Mouse (Mus musculus) left cerebral cortex, postnatal 4 days (tissue): ENCODE results near the gene Ikbip. TPM values are rescaled to one million over a fixed set of nuclear protein-coding genes. Genes with fewer than 3 reads are reported as not detected.
A peak's percentile ranks its signal among the peaks of the same experiment; 100 is the strongest.

Source experiments
- DNase-seq: peaks from one replicate; pipeline ENCODE4 v3.0.0-alpha.2; 2022
- intact Hi-C: fragments of 180-260 bp; cut with DNase I; formaldehyde crosslinking; loops from one replicate; pipeline ENCODE4 v1.15.1; 2025
- total RNA-seq, 2 experiments: library from RNA; stranded (reverse); gene quantifications; 2 replicates each; pipeline ENCODE4 v1.2.3; 2021

Ikbip gene
- total RNA-seq, 2 experiments from 2014 or later: 12.0 to 12.8 TPM

DNA sequence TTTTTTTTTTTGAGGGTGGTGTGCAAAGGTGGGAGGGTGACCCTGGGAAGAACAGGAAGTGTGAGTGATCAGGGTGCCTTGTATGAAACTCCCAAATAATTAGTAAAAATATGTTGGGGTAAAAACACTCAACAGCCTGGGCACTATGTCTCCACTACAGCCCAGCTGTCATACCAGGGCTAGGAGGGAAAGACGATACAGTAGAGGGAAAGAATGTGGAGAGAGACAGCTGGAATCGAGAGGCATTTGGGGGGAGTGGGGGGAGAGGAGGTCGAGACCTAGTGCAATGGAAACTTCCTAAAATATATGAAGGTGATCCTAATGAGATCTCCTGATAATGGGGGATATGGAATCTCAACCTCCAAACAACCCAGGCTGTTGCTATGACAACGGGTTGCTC, 27.1 kb downstream of the Ikbip start:
- intact Hi-C loops: no loop called here

GRCm38 (mm10) chr10:91116958-91117357, 34.2 kb downstream of the Ikbip start:
- intact Hi-C loops: no loop called here

More for the DNA sequence above, 27.1 kb downstream of the Ikbip start:
- DNase-seq: no peak

DNA sequence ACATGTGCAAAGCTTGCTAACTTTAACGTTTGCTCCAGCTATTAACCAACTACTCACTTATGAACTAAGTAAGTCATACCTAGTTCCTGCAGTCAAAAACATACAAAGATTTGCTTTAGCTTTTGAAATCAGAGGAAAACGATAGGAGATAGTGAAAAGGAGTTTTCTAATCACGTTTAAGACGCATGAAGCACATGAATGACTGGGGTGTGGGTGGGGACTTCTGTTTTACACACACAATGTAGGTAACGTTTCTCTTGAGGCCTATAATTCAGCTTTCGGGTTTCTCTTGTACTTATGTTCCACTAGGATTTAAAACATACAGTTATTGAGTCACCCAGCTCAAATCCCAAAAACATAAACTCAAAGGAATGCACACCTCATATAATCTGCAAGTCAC, 39.9 kb downstream of the Ikbip start:
- DNase-seq: no peak
- intact Hi-C loops: no loop called here

More at GRCm38 (mm10) chr10:91116958-91117357, 34.2 kb downstream of the Ikbip start:
- DNase-seq: no peak

- DNase-seq: peak; percentile 29
- intact Hi-C loops: no loop called here
Observed at GRCm38 (mm10) chr10:91123281-91123827, 40.6 kb downstream of the Ikbip start.

GRCm38 (mm10) chr10:91123828-91124822, 41.4 kb downstream of the Ikbip start, which contains the start of gene Slc25a3:
Gene Slc25a3, minus strand, starts transcription at chr10:91124059.
- intact Hi-C loops: no loop called here
- peak; percentile 99 for DNase-seq

DNA sequence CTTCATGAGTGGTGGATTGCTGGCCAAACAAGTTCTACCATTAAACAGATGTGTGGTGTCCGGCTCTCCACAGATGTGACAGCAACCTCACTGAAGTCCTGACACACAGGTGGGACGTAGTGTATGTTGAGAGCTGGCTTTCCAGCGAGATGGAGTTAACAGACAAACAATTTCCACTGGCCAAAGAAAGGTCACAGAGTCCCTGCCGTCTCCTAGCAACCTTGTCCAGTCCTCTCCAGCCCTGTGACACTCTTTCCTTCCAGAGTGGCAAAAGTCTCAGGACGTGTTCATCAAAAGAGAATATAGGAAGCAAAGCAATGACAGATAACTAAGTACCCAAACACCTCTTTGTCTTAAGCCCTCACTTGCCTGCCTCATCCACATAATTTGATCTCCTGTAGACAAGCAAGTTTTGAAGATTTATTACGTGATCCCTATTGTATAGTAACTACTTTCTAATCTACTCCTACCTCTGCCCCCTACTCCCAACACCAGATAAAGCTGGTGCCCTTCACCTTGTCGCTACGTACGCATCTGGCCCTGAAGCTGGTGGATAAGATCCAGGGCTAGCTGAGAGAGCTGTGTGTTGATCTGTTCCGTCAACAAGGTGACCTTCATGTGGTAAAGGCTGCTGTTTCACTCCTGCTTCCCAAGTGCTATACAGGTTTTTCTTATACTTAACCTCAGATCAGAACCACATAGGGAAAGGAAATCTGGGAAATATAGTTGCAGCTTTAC, 44.0 kb downstream of the Ikbip start:
- DNase-seq: no peak
- intact Hi-C loops: no loop called here

GRCm38 (mm10) chr10:91127395-91127794, 44.7 kb downstream of the Ikbip start:
- DNase-seq: no peak
- intact Hi-C loops: no loop called here

- no peak for DNase-seq
- intact Hi-C loops: no loop called here
Observed at GRCm38 (mm10) chr10:91128551-91129160, 45.9 kb downstream of the Ikbip start.

GRCm38 (mm10) chr10:91130792-91131191, 48.1 kb downstream of the Ikbip start:
- DNase-seq: no peak
- intact Hi-C loops: no loop called here

GRCm38 (mm10) chr10:91131565-91131964, 48.8 kb downstream of the Ikbip start:
- intact Hi-C loops: no loop called here
- DNase-seq: no peak

DNA sequence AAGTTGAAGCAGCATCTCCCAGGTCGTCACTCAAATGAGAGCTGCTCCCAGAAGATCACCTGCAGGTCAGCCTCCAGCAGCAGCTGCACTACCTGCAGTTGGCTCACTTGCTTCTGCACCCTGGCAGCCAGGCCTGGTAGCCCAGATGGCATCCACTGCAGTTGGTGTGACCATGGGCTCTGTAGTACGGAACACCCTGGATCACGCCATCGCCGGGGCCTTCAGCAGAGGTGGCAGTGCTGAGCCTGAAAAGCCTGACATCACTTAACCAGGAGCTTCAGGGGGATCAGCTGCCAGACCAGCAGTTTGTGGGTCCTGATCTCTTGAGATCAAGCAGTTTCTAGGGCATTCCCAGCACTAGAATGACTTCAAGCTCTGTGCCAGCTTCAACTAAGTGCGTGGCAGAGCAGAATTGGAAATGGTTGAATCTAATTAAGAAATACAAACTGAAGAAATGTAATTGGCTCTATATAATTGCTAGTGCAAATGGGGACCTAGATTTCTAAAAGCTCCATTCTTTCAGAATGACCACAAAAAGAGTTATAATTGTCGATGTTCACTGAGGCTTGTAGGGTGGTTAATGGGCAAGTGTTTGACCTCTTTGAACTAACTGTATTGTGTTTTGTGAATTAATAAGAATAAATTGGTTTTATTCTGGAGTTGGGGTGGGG, 52.7 kb downstream of the Ikbip start:
- intact Hi-C loops: loop anchor here (5.0 kb wide), 1 partner anchor 73 kb away; no protein-coding TSS in a partner anchor
- DNase-seq: no peak

DNA sequence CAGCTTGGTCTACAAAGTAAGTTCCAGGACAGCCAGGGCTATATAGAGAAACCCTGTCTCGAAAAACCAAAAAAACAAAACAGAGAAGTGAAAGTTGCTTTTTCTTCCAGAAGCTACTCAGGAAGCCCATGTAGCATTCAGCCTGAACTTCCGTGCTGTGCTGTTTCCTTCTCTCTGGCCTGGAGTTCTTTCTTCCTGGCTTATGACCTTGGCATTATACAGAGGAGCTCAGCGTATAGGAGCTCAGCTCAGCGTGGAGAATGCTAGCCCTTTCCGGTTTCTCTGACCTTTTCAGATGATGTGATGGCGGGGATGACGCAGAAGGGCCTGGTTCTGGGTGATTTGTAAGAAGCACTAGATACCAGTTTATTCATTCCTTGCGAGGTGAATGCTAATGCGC, 54.7 kb downstream of the Ikbip start:
- DNase-seq: no peak
- intact Hi-C loops: loop anchor here (5.0 kb wide), 1 partner anchor 75 kb away; no protein-coding TSS in a partner anchor

- no peak for DNase-seq
- intact Hi-C loops: loop anchor here (5.0 kb wide), 1 partner anchor 76 kb away; no protein-coding TSS in a partner anchor
Observed at GRCm38 (mm10) chr10:91138317-91138716, 55.6 kb downstream of the Ikbip start.

DNA sequence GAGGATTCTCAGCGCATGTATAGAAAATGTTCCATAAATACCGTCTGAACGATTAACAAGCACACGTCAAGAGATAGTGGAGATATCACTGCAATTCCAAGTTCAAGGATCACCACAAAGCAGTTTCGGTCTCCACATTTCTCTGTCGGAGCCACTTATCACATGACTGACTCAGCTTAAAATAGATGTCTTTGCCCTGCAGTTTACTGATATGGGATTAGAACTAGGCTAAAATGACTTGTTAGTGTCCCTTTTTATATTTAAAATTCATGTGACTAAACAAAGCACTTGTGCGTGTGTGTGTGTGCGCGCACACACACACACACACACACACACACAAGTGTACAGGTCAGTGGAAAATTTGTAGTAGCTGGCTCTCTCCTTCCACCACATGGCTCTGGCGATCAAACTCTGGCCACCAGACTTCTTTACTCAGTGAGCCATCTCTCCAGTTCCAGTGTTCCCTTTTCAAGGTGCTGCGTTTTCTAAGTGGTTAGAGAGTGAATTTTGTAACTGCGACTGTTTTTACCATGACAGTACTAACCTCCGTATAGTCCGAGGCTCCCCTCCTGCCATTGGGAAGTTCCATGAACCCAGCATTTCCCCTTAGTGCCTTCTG, 56.5 kb downstream of the Ikbip start:
- intact Hi-C loops: loop anchor here (5.0 kb wide), 1 partner anchor 77 kb away; no protein-coding TSS in a partner anchor
- DNase-seq: no peak

DNA sequence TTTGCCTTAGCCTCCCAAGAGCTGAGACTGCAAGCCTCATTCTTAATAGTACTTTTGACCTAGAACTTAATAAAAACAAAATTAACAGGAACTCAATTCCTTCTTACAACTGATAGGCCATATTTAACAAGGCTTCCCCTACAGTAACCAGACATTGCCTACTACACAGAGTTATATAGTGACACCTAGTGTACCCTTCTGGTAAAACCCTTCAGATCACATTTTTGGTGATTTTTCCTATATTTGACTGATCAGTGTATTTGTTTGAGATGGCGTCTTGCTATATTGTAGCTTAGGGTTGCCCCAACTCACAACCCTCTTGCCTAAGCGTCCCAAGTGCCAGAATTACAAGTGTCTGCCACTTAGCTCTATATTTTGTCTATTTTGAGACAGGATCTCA, 58.8 kb downstream of the Ikbip start:
- no peak for DNase-seq
- intact Hi-C loops: no loop called here

DNA sequence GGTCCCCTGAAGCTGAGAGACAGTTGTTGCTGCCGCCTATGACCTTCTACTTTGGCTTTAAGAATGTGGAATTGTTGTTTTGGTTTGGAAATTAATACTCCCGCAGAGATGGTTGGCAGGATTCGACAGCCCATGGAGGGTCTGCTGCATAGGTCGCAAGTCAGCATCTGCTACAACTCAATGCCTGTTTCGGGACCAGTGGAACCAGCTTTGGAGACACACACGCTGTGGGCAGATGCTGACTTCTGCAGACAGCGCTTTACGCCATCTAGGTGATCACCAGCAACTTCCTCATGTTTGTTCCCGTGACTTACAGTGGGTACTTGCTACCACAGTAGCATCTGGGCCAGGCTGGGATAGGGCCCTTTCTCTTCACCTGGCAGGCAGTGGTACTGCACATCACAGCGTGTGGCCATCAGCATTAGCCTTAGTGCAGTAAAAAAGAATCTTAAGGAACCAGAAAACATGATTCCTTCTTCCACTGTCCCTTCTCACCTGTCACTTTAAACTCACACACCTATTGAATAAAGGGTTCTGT, 60.0 kb downstream of the Ikbip start:
- intact Hi-C loops: no loop called here
- no peak for DNase-seq

DNA sequence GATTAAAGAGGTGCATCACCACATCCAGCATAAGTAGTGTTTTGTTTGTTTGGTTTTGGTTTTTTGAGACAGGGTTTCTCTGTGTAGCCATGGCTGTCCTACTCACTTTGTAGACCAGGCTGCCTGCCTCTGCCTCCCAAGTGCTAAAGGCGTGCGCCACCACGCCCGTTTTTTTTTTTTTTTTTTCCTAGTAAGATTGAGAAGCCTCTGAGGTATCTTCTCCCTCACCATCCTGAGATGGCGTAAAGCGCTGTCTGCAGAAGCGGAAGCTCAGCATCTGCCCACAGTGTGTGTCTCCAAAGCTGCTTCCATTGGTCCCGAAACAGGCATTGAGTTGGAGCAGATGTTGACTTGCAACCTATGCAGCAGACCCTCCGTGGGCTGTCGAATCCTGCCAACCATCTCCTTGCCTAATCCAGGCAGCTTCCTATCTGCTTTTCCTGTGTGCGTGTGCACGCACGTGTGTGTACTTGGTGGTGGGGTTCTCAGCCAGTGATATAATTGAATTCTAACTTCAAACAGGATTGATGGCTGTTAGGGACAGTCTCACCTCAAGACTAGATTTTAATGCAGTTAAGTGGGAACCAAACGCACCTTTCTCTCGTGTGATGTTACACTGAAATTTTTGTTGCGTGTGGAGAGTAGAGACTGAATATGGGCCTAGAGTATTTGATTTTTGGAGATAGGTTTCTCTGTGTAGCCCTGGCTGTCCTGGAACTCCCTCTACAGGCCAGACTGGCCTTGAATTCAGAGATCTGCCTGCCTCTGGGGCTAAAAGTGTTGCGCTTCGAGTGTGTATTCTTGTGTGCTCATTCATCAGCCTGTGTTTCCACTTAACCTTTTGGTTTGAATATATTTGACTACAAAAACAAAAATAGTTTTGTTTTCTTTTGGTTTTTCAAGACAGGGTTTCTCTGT, 60.8 kb downstream of the Ikbip start:
- intact Hi-C loops: no loop called here
- DNase-seq: no peak

DNA sequence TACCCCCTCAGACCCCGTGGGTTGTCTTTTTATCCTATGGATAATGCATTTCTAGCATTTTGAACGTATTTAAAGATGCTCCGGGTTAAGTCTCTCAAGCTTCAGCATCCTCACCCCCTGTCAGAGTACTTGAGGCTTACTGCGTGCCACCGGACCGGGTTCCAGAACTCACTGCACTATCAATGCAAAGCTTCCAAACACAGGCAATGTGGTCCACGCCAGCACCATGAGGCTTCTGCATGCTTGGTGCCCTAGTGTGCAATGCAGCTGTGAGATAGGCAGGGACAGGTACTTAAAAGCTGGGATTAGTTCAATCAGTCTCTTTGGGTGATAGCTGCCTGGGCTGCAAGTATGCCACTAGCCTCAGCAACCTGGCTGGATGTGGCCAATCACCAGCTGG, 62.7 kb downstream of the Ikbip start:
- DNase-seq: no peak
- intact Hi-C loops: no loop called here
